Mouse (Mus musculus) testis, adult 2 months (tissue): ENCODE measurements at regions not wholly inside any gene's neighbourhood (a gene's known extent, or its start where the extent isn't known, plus 50 kb on each side); places are given as distances from the start of the nearest gene placed in this dataset.

Experiments used
- CTCF ChIP-seq: fragments of 200-500 bp; IDR thresholded peaks from 2 replicates; pipeline ENCODE4 v1.5.1; 2012; ENCODE audit warnings: low read depth, mild to moderate bottlenecking, inconsistent platforms, low read length, moderate library complexity; ENCODE audit not compliant: control insufficient read depth, insufficient read depth, insufficient replicate concordance
- POLR2A ChIP-seq: fragments of 200-500 bp; IDR thresholded peaks from 2 replicates; pipeline ENCODE4 v1.6.1; 2012; ENCODE audit warnings: low read depth, mild to moderate bottlenecking, inconsistent platforms, low read length, moderate library complexity; ENCODE audit not compliant: control insufficient read depth

- TF ChIP-seq CTCF, result no peak
- TF ChIP-seq POLR2A, result no peak
Measured at GRCm38 (mm10) chr17:4461541-4461940, 532.6 kb upstream of the Arid1b start.
